Mouse (Mus musculus): ENCODE data around the gene Gm10271.

Gene Gm10271

DNA sequence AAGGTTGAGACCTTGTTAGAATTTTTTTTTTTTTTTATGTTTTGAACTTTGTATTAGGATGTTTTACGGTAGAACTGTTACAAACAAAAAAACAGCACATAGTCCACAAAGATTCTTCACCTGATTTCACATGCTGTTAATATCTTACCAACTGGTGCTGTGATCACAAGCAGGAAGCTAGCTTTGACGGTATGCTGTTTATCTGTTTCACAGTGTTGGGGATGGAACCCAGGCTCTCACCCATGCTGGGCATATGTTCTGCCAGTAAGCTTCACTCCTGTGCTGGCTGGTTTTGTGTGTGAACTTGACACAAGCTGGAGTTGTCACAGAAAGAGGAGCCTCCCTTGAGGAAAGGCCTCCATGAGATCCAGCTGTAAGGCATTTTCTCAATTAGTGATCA is 5.4 kb upstream of the Gm10271 start:
- DNase-seq (ENCODE audit: low spot score): no peak

DNA sequence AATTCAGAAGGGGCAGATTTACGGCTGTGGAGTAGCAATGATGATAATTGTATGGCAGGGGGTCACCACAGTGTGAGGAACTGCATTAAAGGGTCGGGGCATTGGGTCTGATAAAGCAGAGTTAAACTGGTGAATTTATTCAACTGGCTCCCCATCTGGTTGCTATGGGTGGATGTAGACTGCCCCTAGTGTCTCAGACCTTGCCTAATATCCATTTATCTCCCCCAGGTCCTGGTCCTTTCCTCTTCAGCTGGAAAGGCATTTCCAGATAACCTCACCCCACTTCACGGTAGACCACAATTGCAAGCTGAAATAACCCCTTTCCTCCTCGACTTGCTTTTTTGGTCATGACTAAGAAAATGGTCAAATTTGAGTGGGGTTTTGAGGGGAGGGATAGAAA is 5.0 kb upstream of the Gm10271 start:
- DNase-seq (ENCODE audit: low spot score): no peak

DNA sequence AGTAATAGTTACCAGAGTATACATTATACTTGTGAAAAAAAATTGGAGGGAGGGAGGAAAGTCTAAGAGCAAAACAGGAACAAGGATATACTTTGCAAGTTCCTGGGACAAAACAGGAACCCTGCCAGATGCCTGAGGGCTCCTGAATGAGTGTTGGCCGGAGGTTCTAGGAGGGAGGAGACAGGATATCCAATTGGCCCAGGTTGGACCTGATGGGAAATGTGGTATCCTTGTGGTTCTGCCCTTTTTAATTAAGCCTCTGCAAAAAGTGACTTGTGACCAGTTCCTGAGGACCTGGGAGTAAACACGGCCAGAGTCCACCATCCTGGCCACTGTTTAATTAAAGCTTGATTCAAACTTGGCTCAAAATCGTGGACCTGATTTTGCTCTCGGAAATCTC is 3.7 kb downstream of the Gm10271 start:
- no peak for DNase-seq (ENCODE audit: low spot score)

DNA sequence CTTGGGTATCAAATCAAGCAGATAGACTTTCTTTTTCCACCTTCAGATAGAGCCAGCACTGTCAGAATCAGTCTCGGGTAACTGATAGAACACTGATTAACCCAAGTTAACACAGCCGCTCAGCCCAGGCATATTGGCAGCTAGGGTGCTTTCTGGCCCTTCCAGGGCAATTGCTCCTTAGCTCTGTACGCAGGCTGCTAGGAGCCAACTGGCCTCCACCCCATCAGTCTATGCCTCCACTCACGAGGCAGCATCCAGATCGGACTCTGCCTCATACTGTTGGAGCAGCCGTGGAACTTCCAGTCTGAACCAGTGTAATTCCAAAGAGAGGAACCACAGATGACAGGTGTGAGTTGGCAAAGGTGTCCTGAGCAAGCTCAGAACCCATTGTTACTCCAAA is 6.3 kb downstream of the Gm10271 start:
- no peak for DNase-seq (ENCODE audit: low spot score)

DNA sequence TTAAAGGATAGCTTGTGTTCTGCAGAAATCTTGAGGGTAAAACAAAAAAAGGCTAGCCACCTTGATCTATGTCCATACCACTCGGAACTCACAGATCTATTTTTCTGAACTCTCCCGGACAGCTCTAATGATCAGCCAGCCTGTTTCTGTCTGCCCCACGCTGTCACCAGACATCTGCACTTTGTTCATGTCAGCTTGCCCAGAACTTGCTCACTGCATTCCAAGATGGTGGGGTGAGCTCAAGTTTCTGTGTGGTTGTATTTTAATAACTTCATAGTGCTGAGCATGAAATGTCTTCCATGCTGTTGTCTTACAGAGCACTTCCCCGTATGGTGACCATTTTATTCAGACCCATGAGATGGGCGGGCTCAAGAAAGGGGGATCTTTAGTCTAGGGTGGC is 7.1 kb downstream of the Gm10271 start:
- no peak for DNase-seq (ENCODE audit: low spot score)

DNA sequence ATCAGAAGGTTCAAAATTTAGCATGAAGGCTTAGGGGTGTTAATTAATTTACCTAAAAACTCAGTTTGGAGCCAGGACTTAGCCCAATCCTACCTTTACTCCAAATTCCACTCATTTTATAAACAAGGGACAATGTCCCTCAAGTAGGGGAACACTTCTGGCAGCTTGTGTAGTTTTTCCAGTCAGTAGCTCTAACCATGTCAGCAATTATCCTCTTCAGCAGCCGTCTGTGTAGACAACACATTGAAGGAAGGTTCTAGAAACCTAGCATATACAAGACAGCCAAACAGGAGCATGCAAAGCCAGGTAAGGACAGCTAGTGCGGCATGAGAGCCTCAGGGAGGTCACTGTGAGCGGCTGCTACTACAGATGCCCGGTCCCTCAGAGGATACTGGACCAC is 7.8 kb downstream of the Gm10271 start:
- DNase-seq (ENCODE audit: low spot score): no peak

DNA sequence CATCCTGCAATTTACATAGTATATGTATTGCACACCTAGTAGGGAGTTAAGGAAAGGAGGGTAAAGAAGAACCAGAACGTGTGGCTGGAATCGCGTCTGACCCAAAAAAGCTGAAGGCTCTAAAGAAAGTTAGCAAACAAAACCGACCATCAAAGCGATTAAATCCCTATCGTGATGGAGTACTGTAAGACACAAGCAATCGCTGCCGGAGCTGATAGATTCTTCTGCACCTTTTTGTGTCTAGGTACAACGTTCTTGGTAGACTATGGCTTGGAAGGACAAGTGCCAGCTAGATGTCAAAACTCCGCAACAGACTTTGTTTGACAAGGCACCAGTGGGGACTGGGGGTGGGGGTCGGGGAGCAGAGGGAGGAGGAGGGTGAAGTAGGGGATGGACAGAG is 8.3 kb downstream of the Gm10271 start:
- DNase-seq (ENCODE audit: low spot score): no peak

DNA sequence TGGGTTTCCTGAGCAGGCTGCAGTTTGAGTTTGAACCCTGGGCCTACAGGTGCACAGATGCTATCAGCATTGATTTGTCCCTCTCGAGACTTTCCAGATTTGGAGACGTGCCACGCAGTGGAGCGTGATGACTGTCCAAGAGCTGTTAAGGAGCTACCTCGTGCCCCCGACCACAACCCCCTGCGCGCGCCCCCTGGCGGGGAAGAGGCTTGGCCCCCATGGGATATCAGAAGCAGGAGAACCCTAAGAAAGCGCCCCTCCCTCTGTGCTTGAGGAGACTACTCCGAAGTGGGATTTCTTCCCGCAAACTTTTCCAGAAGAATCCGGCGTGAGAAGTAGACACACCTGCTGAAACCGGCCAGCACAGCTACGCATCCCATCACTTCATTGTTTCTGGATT is 9.6 kb downstream of the Gm10271 start:
- no peak for DNase-seq (ENCODE audit: low spot score)

DNA sequence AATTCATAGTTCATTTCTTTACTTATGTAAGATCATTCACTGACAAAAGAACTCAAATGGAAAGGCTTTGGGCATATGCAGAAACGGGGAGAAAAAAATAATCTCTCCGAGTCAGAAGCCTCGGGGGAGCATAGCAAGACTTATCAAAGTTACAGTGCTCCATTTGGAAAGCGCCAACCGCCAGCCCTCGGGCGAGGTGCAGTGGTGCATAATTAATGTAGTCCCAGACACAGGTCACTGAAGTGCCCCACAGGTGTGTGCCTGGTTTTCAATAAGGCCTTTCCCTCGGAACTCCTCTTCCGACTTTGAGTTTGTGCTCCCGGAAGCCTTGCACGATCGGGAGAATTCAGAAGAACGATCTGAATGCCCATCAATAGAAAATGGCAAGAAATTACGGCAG is 10.3 kb downstream of the Gm10271 start:
- no peak for DNase-seq (ENCODE audit: low spot score)

DNA sequence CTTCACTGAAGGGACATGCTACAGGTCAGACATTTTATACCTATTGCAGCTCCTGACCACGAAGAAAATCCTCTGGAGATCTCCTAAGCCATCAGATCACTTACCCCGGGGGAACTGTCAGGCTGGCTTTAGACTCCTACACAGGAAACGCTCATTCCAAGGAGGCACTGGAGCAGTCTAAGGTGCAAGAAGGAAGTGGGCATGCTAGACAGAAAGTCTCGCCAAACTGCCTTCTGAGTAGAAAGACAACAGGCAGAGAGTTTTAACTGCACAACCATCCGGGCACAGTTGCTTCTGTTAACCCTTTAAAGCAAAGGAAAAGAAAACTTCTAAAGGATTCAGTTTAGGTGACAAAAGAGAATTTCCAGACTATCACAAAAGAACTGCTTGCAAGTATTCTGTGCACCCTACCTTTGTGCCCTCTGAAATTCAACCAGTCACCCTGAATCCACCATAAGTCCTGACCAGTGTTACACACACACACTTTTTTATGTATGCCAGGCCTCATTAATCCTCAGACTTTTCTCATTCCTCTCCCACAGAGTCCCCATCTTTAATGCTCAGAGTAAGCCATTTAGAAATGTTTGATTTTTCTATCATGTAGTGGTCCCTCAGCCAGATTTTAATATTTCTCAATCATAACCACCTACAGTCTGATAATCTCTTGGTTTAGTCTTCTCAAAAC is 14.4 kb downstream of the Gm10271 start:
- DNase-seq (ENCODE audit: low spot score): no peak

DNA sequence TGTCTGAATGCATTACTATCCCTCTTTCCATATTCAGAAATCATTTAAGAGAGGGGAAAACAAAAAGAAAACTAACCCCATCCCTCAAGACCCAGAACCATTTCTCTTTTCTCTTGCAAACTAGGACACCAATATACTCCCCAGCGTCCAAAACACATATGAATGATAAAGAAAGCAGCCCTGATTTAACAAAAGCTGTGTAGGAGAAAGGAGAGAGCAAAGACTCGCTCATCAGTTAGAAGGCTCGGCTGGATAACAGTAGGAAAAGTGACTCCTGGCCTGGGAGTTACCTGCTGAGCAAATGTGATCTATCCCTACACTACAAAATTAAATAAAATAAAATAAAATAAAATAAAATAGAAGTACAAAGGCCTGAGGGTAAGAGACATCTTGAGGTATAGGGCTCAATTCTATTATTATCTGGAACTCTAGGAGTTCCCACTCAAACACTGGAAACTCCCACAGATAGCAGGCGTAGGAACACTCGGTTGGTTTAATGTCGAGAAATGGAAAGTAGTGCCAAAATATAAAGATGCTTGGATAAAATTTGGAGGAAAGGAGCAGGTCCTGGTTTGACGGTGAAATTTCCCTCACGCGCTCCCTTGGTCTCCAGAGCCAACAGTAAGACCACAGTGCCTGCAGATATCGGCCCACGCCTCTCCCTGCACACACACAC is 15.8 kb downstream of the Gm10271 start:
- no peak for DNase-seq (ENCODE audit: low spot score)

DNA sequence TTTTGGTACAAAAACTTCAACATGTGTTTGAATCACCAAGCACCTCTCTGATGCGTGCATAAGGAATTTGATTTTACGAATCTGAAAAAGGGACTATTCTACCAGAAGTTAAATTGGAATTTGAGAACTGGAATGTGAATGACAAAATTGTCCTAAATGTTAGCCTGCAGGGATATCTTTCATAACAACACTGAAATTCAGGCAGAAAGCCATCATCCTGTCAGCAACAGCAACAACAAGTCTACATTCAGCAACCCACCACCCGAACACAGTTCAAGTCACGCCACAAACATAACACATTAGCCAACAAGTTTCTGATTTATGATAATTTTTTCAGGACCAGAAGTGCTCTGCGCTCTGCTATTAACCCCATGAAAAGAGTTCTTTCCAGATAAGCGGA is 17.2 kb downstream of the Gm10271 start:
- no peak for DNase-seq (ENCODE audit: low spot score)

DNA sequence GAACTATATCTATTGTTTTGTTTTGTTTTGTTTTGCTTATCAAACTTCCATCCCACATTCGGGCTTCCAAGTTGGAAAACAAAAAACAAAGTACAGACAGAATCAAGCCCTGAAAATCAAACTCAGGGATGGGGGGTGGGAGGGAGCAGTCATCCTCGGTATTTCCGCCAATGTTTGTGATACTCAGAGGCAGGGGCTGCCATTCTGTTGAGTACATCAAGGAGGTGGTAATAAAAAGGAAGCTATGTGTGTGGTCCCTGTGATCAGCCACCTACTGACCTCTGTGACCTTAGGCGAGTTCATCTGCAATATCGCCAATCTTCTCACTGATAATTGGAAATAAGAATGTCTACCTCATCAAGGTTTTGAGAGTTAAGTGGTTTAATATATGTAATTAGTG is 21.5 kb downstream of the Gm10271 start:
- DNase-seq (ENCODE audit: low spot score): peak; percentile 13

DNA sequence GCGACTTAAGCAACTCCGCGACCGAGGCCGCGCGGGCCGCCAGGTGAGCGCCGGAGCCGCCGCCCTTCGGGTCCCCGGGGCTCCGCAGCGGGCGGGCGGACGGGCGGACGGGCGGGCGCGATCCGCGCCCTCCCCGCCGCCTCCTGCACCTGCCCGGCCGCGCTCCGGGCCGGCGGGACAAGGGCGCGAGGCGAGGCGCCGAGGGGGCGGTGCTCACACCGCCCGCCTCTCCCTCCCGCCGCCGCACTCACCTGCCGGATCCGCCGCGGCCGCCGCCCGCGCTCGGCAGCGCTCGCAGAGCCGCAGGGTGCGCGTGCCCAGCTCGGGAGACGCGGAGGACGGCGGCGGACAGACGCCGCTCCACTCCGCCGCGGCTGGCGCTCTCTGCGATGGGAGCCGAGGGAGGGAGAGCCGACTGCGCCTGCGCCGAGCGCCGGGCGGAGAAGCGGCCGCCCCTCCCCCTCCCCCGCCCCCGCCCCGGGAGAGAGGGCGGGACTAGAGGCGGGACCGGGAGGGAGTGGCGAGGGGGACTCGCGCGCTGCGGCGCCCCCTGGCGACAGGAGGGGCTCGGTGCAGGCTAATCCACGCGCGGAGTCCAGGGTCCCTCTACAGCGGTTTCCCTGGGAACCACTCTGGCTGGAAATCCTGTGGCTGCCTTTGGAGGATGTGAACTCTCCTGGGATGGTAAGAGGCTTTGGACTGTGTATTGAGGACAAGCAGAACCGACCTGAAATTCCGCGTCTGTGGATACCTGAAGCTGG is 22.2 kb downstream of the Gm10271 start, which contains the start of gene Rab3ip:
Gene Rab3ip, minus strand, starts transcription at position 761 of the 761 bp plus-strand sequence.
- peak; percentile 91 for DNase-seq (ENCODE audit: low spot score)

DNA sequence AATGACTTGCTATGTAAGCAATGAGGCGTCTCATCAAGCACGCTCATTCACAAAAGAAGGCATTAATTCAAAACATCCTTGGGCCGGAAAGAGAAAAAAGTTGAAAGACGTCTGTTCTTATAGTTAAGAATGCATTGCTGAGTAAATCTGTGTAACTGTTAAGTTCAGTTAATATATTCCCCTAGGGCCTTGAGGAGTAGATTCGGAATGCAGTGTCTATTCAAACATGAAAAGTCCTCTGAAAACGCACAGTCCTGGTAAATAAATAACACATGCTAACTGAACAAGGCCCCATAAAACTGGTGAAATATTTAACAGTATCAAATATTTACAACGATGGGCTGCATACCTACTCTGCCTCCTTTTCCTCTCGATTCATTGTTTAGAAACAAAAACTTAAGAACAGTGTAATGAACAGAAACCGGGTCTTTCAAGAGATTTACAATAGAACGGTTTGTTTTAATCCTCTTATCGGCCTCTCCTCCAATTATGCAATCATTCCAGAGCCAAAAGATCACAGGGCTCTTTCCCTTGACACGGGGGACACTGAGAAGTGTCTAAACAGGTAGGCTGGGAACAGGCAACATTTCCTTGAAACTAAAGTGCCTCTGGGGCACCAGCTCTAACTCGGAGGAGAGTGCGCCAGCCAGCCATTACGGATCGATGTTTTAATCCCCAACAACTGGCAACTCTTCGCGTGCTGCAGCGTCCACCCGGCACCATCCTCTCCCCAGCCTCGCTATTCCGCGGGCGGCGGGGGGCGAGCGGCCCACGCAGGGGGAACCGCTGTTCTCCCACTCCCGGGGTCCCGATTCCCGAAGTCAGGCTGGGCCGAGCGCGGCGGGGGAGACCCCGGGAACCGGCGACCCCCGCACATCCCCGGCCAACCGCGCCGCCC is 23.0 kb downstream of the Gm10271 start:
- peak; percentile 51 for DNase-seq (ENCODE audit: low spot score)

DNA sequence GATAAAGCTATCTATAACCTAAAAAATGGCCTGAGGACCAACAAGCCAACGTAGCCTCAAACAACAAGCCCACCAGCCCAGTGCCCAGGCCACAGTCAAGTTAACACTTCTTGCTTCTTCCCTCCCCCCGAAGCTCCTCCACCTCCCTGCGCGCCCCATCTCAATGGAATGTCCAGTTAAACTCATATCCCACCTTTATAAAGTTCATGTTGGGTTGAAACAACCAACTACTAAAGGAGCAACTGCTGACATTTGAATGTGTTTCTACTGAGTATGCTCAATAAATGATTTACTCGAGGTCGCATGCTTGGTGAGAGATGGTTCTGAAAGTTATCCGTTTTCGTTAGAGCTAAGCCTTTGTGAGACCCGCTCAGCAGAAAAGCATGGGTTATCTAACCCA is 24.0 kb downstream of the Gm10271 start:
- DNase-seq (ENCODE audit: low spot score): no peak

DNA sequence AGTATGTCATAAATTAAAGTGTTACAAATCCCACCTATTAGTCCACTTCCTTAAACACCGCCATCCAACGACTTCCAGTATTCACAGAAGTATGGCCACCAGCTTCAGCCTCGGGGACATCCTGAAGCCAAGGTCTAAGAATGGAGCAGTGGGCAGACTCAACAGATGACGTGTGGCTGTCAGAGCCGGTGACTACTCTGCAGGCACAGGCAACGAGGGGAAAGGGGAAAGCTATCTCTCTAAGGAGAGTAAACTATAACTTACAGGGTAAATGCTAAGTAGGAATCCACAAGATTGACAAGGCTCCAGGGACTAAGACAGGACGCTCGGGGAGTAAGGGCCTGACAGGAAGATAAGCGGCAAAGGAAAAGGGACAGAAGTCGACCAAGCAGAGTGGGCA is 27.5 kb downstream of the Gm10271 start:
- DNase-seq (ENCODE audit: low spot score): no peak

DNA sequence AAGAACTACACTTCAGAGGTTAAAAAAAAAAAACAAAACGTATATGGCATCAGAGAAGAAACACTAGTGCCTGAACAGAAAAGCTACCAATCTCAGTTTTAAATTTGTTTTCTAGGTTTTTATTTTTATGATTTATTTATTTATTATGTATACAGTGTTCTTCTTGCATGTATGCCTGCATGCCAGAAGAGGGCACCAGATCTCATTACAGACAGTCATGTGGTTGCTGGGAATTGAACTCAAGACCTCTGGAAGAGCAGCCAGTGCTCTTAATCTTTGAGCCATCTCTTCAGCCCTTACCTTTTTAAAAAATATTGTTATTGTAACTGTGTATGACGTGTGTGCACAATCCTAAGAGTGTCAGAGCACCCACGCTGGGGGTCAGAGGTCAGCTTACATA is 28.3 kb downstream of the Gm10271 start:
- DNase-seq (ENCODE audit: low spot score): no peak

DNA sequence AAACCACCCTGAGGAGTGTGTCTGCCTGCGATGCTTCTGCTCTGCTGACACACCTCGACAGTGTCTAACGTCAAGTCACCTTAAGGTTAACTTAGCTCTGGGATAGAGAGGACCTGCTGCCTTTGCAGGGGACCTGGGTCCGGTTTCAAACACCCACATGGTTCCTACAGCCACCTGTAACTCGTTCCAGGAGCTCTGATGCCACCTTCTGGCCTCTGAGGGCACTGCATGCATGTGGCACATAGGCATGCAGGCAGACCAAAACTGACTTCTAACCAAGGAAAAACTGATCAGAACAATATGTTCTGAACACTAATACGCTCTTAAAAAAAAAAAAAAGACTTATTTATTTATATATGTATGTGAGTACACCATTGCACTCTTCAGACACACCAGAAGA is 29.4 kb downstream of the Gm10271 start:
- no peak for DNase-seq (ENCODE audit: low spot score)

DNA sequence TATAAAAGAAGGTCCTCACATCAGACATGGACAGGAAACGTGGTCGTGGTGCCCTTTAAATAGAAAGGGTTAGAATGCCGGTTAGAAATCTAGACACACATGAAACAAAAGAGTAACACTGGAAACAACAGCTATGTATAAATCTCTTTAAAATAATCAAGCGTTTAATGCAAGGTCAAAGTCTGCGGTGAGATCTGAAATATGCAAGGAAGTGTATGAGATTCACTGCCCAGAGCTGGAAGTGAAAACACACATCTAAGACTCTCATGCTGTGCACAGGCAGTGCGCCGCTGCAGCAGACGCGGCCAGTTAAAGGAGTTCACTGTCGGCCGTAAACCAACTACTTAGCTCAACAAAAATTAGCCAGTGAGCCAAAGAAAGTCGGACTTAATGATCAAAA is 37.4 kb downstream of the Gm10271 start:
- no peak for DNase-seq (ENCODE audit: low spot score)

DNA sequence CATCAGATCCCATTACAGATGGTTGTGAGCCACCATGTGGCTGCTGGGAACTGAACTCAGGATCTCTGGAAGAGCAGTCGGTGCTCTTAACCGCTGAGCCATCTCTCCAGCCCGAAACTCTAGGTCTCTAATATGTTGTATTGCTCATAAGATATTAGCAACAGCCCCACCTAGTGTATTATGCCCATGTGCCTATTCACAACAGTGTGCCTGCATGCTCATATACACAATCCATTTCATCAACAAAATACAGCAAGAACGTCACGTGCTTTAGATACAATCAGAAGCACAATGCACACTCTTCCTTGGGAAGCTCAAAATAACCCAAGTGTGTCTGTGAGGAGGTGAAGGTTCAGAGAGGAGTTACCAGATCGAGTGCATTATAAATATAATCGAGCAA is 38.6 kb downstream of the Gm10271 start:
- no peak for DNase-seq (ENCODE audit: low spot score)

DNA sequence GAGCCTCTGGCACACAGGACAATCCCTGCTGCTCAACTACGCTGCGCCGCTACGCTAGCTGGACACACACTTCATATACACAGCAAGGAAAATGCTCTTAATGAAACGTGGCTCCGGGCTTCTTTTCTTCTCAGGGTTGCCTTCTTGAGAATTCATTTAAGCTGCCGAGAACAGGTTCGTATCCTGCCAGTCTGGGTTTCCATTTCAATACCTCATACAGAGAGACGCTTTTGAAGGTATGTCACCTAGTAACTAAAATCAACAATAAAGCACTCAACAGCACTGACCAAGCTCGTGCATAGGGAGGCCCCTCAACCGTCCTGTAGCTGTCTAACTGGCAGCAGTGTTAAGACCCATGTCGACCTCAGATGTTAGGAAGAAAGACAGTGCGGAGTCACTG is 40.0 kb downstream of the Gm10271 start:
- no peak for DNase-seq (ENCODE audit: low spot score)
